Mouse (Mus musculus) retina, postnatal 1 day (tissue): ENCODE results near the gene Plcb4.

Source experiments
- DNase-seq: peaks from one replicate; pipeline ENCODE4 v3.0.0-alpha.2; 2012

Plcb4 gene

DNA sequence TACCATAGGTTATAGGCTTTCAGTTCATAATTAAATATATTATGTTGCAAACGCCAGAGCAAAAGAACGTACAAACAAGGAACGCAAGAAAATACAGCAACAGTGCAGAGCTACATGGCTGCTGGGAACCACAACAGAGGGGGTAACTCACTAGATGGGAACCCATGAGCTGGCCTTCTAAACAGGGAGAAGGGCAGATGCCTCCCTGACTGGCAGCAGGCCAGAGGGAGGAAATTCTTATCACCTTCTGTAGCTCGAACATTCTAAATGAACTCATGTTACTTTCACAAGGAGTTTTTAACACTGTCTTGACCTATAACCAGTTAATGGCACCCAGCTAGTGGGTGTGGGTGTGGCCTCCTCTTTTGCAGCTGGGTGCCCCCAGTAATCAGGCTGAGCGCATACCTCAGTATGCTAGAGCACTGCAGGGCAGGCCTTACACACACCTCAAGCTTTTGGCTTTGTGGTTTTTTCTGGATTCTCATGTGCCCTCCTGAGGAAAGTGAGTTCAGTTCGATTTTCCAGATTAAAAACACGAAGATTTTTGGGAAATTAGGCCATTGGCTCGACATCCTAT lies 102.5 kb downstream of the Plcb4 start:
- DNase-seq = no peak

DNA sequence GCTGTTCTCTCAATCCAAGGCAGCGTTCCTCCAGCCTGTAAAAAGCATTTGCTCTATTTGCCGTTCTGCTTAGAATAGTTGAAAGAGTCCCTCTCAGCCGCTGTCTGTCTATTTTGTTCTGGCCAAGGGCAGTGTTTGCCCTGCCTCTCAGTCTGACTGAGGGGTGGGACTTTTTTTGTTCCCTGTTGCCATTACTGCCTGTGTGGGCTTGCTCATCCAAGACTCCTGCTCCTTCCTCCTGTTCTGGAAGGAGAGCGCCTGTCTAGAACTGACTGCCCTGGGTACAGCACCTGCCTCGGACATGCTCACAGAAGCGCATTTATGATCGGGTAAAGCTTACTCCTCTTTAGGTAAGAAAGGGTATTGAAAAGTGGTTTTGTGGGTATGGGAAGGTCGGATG lies 105.9 kb downstream of the Plcb4 start:
- DNase-seq = no peak

DNA sequence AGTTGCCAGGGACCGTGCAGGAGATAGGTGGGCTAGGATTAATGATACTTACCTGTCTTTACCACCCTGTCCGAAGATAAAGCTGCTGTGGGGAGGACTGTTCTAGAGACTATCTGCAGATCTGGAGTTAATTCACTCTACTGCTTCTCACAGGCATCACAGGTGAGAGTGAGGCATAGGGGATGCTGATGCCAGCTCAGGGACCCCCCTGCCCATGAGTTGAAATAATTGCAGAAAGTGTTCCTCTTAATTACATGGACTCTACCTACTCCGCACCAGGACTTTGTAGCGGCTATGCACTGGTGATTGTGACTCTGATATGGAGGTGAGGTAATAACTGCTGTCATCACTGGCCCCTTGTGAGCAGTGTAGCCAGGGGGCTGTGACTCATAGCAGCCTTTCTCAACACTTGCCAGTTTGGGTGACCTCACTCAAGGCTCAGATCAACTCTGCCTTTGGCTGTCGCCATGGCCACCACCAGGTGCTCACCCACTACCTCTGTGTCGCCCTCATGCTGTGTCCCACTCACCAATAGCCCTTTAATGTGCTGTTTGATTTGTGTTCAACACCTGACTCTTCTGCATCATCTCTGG lies 107.8 kb downstream of the Plcb4 start:
- DNase-seq = no peak

DNA sequence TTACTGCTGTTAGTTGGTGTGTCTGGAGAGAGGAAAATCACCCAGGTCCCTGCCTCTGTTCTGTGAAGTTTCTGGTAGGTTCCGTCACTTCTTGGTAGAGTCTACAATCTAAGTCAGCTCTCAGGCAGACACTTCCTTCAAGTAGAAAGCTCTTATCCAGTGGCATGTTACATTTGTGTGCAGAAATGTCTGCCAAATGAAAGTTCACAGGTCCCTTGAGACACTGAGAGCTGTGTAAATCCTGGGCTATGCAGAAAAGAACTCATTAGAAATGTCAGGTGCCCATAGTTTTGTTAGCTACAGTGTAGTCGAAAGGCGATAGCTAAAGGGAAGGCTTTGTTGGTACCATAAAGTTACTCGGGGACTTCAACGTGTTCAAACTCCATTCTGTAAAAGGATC lies 108.7 kb downstream of the Plcb4 start:
- no peak for DNase-seq

GRCm38 (mm10) chr2:135769701-135770100 lies 110.9 kb downstream of the Plcb4 start:
- no peak for DNase-seq

DNA sequence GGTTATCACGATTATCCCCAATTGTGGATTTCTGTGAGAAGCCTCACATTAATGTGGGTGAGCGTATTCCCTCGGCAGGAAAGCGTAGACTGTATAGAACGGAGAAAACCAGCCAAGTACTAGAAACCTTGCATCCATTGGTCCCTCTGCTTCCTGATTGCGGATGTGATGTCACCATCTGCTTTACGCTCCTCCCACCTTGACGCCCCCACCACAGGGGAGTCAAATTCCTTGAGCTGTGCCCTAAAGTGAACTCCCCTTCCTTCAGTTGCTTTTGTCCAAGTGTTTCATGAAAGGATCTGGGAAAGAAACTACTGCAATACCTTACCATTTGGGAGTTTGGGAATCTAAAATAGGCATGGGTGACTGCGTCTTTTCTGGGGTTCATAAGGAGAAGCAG lies 111.4 kb downstream of the Plcb4 start:
- no peak for DNase-seq

DNA sequence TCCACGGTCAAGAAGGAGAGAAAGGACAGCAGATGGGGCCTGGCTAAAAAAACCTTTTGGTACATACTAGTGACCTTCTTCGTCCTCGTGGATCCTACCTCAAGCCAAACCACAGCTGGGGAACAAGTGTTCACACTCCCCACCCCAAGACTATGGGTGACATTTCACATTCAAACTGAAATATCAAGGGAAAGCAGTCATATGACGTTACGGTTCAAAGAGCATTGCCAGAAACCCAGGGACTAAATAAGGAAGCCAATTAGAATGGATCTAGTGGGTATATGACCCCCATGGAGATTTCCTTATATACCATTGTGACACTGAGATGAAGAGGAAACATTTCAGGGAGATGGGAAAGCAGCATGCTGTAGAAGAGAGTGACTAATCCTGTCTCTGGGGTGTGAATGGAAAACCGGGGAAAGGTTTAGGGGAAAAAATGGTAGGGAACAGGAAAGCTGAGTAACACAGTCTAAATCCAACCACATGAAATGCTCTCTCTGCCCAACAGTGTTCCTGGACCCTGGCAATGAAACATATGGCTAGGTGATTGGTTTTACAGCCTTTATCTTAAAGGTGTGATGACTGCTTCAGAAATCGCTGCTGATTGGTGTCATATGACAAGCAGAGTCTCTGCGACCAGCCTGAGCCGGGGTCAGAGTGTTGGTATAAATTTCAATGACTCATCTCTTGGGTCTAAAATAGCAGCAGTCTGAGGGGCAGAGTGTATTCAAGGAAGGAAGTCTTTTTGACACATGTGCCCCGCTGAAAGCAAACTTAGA lies 114.6 kb downstream of the Plcb4 start:
- DNase-seq = no peak

GRCm38 (mm10) chr2:135775026-135775425 lies 116.2 kb downstream of the Plcb4 start:
- DNase-seq = no peak

GRCm38 (mm10) chr2:135776131-135776775 lies 117.4 kb downstream of the Plcb4 start:
- DNase-seq = no peak

DNA sequence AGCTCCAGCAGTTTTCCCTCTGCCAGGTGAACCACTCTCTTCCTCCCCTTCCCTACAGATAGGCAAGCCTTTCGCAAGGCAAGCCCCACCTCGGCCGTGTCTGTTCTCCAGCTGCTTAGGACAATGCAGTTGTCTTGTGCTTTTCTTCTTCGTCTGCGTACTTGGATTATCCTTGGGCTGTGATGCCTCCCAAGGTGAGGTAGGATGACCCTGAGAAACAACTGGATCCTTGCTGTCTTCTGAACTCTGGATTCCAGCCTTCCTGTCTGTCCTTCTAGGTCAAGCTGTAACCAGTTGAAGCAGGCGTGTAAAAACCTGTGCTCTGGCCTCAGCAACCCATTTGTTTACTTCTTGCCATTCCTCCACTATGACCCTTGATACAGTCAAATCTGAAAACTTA lies 122.6 kb downstream of the Plcb4 start:
- DNase-seq = no peak

- DNase-seq = no peak
Observed at GRCm38 (mm10) chr2:135787415-135787814, 128.6 kb downstream of the Plcb4 start.

GRCm38 (mm10) chr2:135792907-135793306 lies 134.1 kb downstream of the Plcb4 start:
- no peak for DNase-seq

DNA sequence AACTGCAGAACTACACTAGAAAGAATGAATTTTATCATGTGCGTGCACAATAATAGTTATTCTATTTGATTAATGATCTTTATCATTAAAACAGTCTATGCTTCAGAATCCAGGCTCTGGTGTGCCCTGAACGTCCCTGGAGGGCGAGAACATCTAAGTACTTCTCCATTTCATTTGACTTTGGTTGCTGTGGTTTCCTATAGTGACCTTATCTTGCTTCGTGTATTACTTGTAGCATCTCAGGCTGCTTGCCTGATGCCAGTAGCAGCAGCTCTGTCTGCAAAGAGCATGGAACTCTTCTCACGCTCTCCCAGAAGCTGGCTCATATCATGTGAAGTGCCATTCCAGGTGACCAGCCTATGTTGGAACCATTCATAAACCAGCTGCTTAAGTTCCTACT lies 137.9 kb downstream of the Plcb4 start:
- no peak for DNase-seq

DNA sequence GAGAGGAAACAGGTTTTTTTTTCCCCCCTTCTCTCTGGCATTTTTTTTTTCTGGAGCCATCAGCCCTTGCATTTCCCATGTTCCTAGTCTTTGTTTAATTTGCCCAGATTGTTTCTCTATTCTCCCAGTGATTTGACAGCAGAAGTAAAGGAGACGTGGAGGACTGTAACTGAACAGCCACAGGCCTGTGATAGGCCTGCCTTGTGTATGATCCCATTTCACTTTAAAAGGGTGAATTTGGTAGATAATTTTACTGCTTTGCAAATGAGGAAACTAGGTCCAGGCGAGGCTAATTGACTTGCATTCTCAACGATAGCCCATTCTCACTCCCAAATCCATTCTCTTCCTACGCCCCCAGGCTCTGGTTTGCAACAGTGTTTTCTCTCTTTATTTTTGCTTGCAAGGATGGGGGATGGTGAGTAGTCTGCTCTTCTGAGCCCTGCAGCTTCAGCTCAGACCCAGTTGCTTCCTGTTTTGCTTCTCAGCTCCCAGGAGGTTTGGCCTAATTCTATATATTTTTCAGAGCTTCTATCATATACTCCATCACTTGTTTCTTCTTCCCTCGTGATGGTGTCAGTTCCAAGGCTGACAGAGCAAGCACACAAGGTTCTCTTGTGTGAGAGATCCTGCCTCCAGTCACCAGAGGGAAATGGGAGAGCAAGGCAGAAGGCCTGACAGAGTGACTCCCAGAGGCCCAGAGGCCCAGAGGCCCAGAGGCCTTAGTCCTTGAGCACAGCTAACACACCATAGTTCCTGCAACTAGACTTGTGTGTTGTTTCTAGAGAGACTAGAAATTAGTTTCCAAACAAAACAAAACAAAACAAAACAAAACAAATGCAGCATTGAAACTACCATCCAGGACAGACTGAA lies 139.1 kb downstream of the Plcb4 start:
- DNase-seq = peak; percentile 43

DNA sequence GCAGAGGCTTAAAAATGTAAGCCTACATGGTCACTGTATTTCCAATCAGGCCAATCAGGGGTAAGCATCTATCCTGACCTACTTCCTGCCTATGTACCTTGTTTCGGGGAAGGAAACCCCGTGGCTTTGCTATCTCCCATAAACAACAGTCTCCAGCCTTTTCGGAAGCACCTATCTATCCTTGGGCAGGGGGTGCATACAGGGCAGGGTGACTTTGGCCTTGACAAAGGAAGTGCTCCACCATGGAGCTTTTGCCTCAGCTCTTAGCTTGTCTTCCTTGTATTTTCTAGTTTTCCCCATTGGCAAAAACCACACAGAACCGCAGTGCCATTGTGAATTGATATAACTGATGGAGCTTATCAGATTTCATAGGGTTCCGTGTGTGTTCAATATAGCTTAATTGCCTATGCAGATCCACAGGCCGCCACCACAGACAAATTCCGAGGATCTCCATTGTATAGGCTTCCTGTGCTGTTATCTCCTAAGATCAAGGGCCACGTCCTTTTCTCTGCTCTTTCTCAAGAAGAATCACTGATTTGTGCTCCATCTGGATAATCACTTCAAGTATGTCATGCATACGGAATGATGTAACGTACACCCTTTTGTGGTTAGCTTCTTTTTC lies 140.4 kb downstream of the Plcb4 start:
- peak; percentile 32 for DNase-seq

DNA sequence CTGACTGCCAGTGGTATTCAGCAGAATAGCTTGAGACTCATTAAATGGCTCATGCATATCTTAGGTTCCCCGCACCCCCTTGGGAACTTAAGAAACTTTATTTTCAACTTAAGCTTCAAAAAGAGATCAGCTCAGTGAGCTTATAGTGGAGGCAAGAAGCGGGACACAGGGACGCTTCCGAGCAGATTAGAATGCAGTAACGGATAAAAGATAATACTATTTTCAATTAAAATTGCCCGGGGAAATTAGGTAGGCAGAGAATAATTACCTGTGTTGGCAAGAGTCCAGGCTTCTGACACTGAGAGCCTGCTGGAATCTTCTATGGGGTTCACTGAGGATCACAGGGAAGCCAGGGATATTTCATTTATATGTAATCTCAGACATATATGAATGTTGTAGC lies 141.6 kb downstream of the Plcb4 start:
- no peak for DNase-seq

DNA sequence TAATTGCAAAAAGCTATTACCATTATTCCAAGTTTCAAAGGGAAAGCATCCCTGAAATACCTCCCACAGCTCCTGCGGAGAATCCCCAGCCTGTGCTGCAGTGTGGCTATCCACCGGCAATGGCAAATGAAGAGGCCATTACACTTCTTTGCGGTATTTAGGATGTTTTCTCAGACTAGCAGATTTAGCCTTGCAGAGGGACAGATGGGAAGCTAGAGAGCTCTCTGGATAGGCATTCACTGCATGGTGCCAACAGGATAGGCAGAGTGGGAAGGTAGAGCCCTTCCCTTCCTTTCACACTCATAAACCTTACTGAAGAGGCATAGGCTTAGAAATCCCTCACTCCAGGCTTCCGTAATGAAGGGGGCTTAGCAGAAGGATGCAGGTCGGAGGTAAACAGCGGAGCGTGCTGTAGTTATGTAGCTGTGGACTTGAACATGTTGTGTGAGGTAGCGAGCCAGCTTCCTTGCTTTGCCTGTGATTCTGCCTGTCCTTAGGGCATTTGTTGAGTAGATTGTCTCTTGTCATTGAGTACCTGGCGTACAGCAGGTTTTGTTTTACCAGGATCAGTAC lies 144.2 kb downstream of the Plcb4 start:
- DNase-seq = no peak

- DNase-seq = no peak
Observed at GRCm38 (mm10) chr2:135805748-135806685, 147.2 kb downstream of the Plcb4 start.

DNA sequence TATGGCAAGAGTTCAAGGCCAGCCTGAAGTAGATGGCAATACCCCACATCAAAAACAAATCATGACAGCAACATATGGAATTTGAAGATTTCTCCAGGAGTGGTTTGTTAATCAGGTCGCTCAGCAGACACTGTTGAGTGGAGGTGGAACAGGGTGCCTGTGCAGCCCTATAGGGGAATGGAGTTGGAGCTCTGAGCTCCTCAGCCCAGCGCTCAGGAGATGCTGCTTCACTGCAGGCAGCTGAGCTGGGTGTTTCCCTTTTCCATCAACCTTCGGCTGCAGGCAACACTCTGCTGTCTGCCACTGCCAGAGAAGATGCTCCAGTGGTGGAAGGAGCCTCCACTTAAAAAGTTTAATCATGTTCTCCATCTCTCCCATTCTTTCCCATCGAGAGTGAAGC lies 149.5 kb downstream of the Plcb4 start:
- no peak for DNase-seq

DNA sequence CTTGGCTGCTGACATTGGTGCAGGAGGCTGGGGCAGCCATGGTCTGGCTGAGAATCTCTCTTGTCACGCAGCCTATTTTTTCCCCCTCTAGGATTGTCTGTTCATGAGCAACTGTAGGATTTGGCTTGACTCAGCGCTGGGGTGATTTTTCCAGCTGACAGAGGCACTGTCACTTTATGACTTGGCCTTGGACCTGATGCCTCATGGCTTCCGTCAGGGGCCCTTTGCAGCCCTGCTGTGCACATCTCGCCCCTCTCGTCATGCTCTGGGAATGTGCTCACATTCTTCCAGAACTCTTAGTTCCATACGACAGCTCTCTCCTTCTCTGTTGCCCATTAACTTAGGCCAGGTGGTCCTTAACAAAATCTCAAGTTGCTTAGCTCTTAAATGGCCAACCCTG lies 152.0 kb downstream of the Plcb4 start:
- DNase-seq = no peak
